Mouse (Mus musculus) neural tube, embryonic 11.5 days (tissue): ENCODE measurements at regions not wholly inside any gene's neighbourhood (a gene's known extent, or its start where the extent isn't known, plus 50 kb on each side); places are given as distances from the start of the nearest gene placed in this dataset.

Experiments
- ATAC-seq: fragments of 200-750 bp; cut with Nextera tagmentation; 2 replicates; pipeline ENCODE4 v1.8.0; 2017; ENCODE audit warnings: moderate number of reproducible peaks, mild to moderate bottlenecking, moderate TSS enrichment, moderate library complexity; ENCODE audit not compliant: insufficient read depth, low FRiP score, low TSS enrichment
- DNase-seq: peaks from one replicate; pipeline ENCODE4 v3.0.0-alpha.2; 2015; ENCODE audit warnings: low spot score
- H3K27ac ChIP-seq: fragments of 300-500 bp; sonication (generic); 2 replicates; pipeline ENCODE4 v1.5.1; 2014; ENCODE audit warnings: low read depth, mild to moderate bottlenecking, low read length
- H3K27me3 ChIP-seq: fragments of 300-500 bp; sonication (generic); 2 replicates; pipeline ENCODE4 v1.6.1; 2014; ENCODE audit warnings: mild to moderate bottlenecking, low read length, mixed read lengths; ENCODE audit not compliant: control insufficient read depth, insufficient read depth
- H3K36me3 ChIP-seq: fragments of 300-500 bp; sonication (generic); 2 replicates; pipeline ENCODE4 v1.6.1; 2014; ENCODE audit warnings: mild to moderate bottlenecking, low read length, moderate library complexity, mixed read lengths; ENCODE audit not compliant: control insufficient read depth, insufficient read depth
- H3K4me1 ChIP-seq: fragments of 300-500 bp; sonication (generic); 2 replicates; pipeline ENCODE4 v1.6.1; 2014; ENCODE audit warnings: low read length, mixed read lengths; ENCODE audit not compliant: control insufficient read depth, insufficient read depth
- H3K4me2 ChIP-seq: fragments of 300-500 bp; sonication (generic); 2 replicates; pipeline ENCODE4 v1.6.1; 2014; ENCODE audit warnings: low read depth, mild to moderate bottlenecking, moderate library complexity
- H3K4me3 ChIP-seq: fragments of 300-500 bp; sonication (generic); 2 replicates; pipeline ENCODE4 v1.5.1; 2014; ENCODE audit warnings: low read depth, low read length
- H3K9ac ChIP-seq: fragments of 300-500 bp; sonication (generic); 2 replicates; pipeline ENCODE4 v1.6.1; 2014; ENCODE audit warnings: mild to moderate bottlenecking, low read length
- H3K9me3 ChIP-seq: fragments of 300-500 bp; sonication (generic); 2 replicates; pipeline ENCODE4 v1.6.1; 2016; ENCODE audit warnings: low read length; ENCODE audit not compliant: control insufficient read depth
- WGBS: fragments of 180-500 bp; shearing (Covaris S2); extraction: QIAGEN DNeasy Blood & Tissue Kit; methylation state at CpG from one replicate; pipeline ENCODE4 v1.1.7; 2014; 5-methylcytosine and 5-hydroxymethylcytosine counted together

DNA sequence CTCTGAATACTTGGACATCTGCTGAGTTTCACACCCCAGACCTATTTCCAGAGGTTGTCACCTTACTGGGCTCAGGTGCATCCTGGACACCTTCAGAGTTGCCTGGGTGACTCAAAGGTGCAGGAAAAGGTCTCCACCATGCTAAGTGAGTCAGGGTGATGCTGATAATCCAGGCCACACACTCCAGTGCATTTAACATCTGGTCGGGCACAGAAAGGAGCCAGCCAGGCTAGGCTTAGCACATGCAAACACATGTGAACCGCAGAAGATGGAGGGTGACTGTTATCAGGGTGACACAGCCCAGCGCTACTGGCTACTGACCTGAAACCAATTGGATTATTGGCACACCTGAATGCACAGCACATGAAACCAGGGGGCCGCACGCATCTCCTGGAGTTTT is 255.9 kb downstream of the 4933412E24Rik start:
- DNase-seq: no peak
- no peaks in the 10 kb centered on the region for H3K4me1 ChIP-seq
- no peak overlapping the region for H3K27ac ChIP-seq
- ATAC-seq: no peak
- no peaks in the 10 kb centered on the region for H3K36me3 ChIP-seq
- no peaks in the 10 kb centered on the region for H3K9me3 ChIP-seq
- no peaks in the 10 kb centered on the region for H3K27me3 ChIP-seq
- WGBS: 89% methylated on average over 5 of the region's 5 CpGs
- no peak overlapping the region for H3K9ac ChIP-seq
- no peak overlapping the region for H3K4me3 ChIP-seq
- no peak overlapping the region for H3K4me2 ChIP-seq

GRCm38 (mm10) chr15:59759566-59759965 is 256.8 kb downstream of the 4933412E24Rik start:
- ATAC-seq (no peak), DNase-seq (no peak)
- H3K4me1 ChIP-seq: no peaks in the 10 kb centered on the region
- H3K4me3 ChIP-seq: no peak overlapping the region
- H3K27ac ChIP-seq: no peak overlapping the region
- no peak overlapping the region for H3K9ac ChIP-seq
- H3K4me2 ChIP-seq: no peak overlapping the region
- WGBS: 48% methylated on average over 4 of the region's 4 CpGs
- no peaks in the 10 kb centered on the region for H3K27me3 ChIP-seq
- no peaks in the 10 kb centered on the region for H3K36me3 ChIP-seq
- no peaks in the 10 kb centered on the region for H3K9me3 ChIP-seq

- no peak overlapping the region for H3K4me3 ChIP-seq
- H3K4me1 ChIP-seq: no peaks in the 10 kb centered on the region
- WGBS: 83% methylated on average over 2 of the region's 2 CpGs
- no peak overlapping the region for H3K27ac ChIP-seq
- DNase-seq: no peak
- no peak overlapping the region for H3K9ac ChIP-seq
- H3K36me3 ChIP-seq: no peaks in the 10 kb centered on the region
- H3K9me3 ChIP-seq: no peaks in the 10 kb centered on the region
- no peaks in the 10 kb centered on the region for H3K27me3 ChIP-seq
- no peak for ATAC-seq
- no peak overlapping the region for H3K4me2 ChIP-seq
Observed at GRCm38 (mm10) chr15:59758971-59759370, 257.4 kb downstream of the 4933412E24Rik start.

DNA sequence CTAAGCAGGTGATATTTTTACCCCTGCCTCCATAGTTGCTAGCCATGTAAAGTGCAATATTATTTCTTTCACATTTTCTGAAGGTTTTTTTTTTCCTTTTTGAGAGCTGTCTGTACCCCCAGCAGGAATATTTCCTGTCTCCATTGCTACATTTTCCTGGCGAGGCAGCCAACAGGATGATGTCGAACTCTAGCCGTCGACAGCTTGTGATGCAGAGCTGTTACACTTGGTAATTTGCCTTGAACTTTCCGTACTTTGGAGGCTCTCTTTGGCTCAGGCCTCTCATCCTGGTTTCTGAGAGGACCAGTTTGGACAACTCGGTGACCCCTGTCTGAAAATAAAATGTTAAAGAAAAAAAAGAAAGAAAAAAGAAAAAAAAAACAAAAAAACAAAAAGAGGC is 260.3 kb downstream of the 4933412E24Rik start:
- DNase-seq (no peak), ATAC-seq (no peak)
- Histone ChIP-seq H3K9me3 (no peaks in the 10 kb centered on the region), H3K4me3 (no peak overlapping the region), H3K27ac (no peak overlapping the region), H3K9ac (no peak overlapping the region), H3K4me1 (no peaks in the 10 kb centered on the region), H3K36me3 (no peaks in the 10 kb centered on the region), H3K4me2 (no peak overlapping the region), H3K27me3 (no peaks in the 10 kb centered on the region)
- WGBS: 80% methylated on average over 6 of the region's 6 CpGs

DNA sequence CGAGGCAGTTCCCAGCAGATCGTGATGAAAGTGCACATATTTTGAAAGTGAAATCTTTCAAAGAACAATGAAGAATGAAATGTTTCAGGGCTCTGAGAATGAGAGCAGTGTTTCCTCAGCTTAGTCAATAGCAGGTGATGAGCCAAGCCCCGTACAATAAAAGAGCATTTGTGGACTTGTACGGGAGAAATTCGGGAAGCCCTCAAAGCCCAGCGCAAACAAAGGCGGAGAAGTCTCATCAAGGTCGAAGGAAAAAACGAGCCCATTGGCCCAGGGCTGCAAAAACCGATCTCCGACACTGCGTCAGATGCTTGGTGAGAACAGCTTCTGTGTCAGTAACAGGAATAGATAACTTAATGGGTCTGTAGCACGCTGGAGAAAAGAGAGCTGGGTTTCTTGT is 261.5 kb downstream of the 4933412E24Rik start:
- Histone ChIP-seq H3K36me3 (no peaks in the 10 kb centered on the region), H3K4me3 (no peak overlapping the region), H3K27ac (no peak overlapping the region), H3K4me2 (no peak overlapping the region), H3K27me3 (no peaks in the 10 kb centered on the region), H3K4me1 (no peaks in the 10 kb centered on the region), H3K9me3 (no peaks in the 10 kb centered on the region), H3K9ac (no peak overlapping the region)
- DNase-seq: no peak
- 79% methylated on average over 13 of the region's 13 CpGs for WGBS
- no peak for ATAC-seq

DNA sequence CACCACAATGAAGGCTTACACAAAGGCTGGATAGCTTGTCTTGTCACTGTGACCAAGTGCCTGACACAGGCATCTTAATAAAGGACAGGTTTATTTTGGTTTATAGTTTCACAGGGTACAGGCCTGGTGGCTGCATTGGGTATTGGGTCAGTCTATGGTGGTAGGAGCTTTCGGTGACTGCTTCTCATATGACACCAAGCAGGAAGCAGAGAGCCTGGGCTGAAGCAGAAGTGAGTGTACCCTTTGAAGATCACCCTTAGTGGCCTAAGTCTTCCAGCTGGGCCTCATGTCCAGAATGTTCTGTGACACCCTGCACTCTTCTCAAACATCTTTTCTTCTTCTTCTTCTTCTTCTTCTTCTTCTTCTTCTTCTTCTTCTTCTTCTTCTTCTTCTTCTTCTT is 264.1 kb downstream of the 4933412E24Rik start:
- Histone ChIP-seq H3K9ac (no peak overlapping the region), H3K4me3 (no peak overlapping the region), H3K4me2 (no peak overlapping the region), H3K36me3 (no peaks in the 10 kb centered on the region), H3K4me1 (no peaks in the 10 kb centered on the region), H3K27me3 (no peaks in the 10 kb centered on the region), H3K27ac (no peak overlapping the region), H3K9me3 (no peaks in the 10 kb centered on the region)
- WGBS: 81% methylated on average over 1 of the region's 1 CpGs
- DNase-seq (no peak), ATAC-seq (no peak)

- H3K4me2 ChIP-seq: no peak overlapping the region
- no peaks in the 10 kb centered on the region for H3K36me3 ChIP-seq
- ATAC-seq: no peak
- no peak for DNase-seq
- WGBS: 82% methylated on average over 9 of the region's 9 CpGs
- no peak overlapping the region for H3K27ac ChIP-seq
- H3K9me3 ChIP-seq: no peaks in the 10 kb centered on the region
- H3K4me3 ChIP-seq: no peak overlapping the region
- H3K4me1 ChIP-seq: no peaks in the 10 kb centered on the region
- no peak overlapping the region for H3K9ac ChIP-seq
- H3K27me3 ChIP-seq: no peaks in the 10 kb centered on the region
Observed at GRCm38 (mm10) chr15:59746290-59746689, 270.1 kb downstream of the 4933412E24Rik start.

DNA sequence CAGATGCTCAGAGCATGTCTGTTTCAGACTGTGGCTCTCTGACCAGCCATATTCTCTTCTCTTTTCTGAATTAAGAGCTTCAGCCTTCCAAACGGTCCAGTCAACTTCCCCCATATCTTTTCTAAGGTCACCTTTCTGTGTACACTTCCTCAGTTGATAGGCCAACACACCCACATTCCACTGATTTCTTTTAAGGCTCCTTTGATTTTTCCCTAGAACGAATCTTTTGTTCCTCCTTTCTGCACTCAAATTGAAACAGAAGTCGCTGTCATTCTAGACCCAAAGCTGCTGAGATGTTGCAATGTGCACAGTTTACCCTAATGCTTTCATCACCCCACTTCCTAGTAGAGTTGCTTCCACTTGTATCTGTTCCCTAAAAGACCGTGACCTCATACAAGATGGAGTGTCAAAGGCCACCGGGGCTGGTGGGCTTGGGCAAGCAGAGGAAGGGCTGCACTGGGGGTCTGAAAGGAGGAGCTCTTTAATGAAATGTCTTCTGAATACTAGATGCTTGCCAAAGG is 271.9 kb downstream of the 4933412E24Rik start:
- Histone ChIP-seq H3K4me3 (no peak overlapping the region), H3K27ac (no peak overlapping the region), H3K4me2 (no peak overlapping the region), H3K9me3 (no peaks in the 10 kb centered on the region), H3K36me3 (no peaks in the 10 kb centered on the region), H3K27me3 (no peaks in the 10 kb centered on the region), H3K4me1 (no peaks in the 10 kb centered on the region), H3K9ac (no peak overlapping the region)
- DNase-seq (no peak), ATAC-seq (no peak)
- 80% methylated on average over 5 of the region's 5 CpGs for WGBS

GRCm38 (mm10) chr15:59739197-59739596 is 277.2 kb downstream of the 4933412E24Rik start:
- ATAC-seq (no peak), DNase-seq (no peak)
- Histone ChIP-seq H3K9me3 (no peaks in the 10 kb centered on the region), H3K4me1 (no peaks in the 10 kb centered on the region), H3K36me3 (no peaks in the 10 kb centered on the region), H3K4me3 (no peak overlapping the region), H3K9ac (no peak overlapping the region), H3K27me3 (no peaks in the 10 kb centered on the region), H3K27ac (no peak overlapping the region), H3K4me2 (no peak overlapping the region)
- WGBS: 87% methylated on average over 5 of the region's 5 CpGs
